Mouse (Mus musculus) embryonic facial prominence, embryonic 13.5 days (tissue): ENCODE results near the gene Cacna2d3. TPM values are rescaled to one million over a fixed set of nuclear protein-coding genes. Genes with fewer than 3 reads are reported as not detected.

Experiments used
- ATAC-seq: fragments of 200-750 bp; cut with Nextera tagmentation; 2 replicates; pipeline ENCODE4 v1.8.0; 2017; ENCODE audit warnings: low read depth; ENCODE audit not compliant: insufficient number of reproducible peaks, insufficient read depth, low FRiP score, low TSS enrichment
- H3K27ac ChIP-seq: fragments of 300-500 bp; sonication (generic); 2 replicates; pipeline ENCODE4 v1.5.1; 2015; ENCODE audit warnings: moderate library complexity, mild to moderate bottlenecking, inconsistent platforms
- H3K27me3 ChIP-seq: fragments of 300-500 bp; sonication (generic); 2 replicates; pipeline ENCODE4 v1.6.1; 2015; ENCODE audit warnings: mild to moderate bottlenecking, inconsistent platforms
- H3K36me3 ChIP-seq: fragments of 300-500 bp; sonication (generic); 2 replicates; pipeline ENCODE4 v1.6.1; 2015; ENCODE audit warnings: mild to moderate bottlenecking, inconsistent platforms
- H3K4me1 ChIP-seq: fragments of 300-500 bp; sonication (generic); 2 replicates; pipeline ENCODE4 v1.6.1; 2015; ENCODE audit warnings: inconsistent platforms
- H3K4me2 ChIP-seq: fragments of 300-500 bp; sonication (generic); 2 replicates; pipeline ENCODE4 v1.6.1; 2015; ENCODE audit warnings: moderate library complexity, mild to moderate bottlenecking, inconsistent platforms
- H3K4me3 ChIP-seq: fragments of 300-500 bp; sonication (generic); 2 replicates; pipeline ENCODE4 v1.5.1; 2015; ENCODE audit warnings: mild to moderate bottlenecking, inconsistent platforms
- H3K9ac ChIP-seq: fragments of 300-500 bp; sonication (generic); 2 replicates; pipeline ENCODE4 v1.6.1; 2015; ENCODE audit warnings: mild to moderate bottlenecking, inconsistent platforms
- H3K9me3 ChIP-seq: fragments of 300-500 bp; sonication (generic); 2 replicates; pipeline ENCODE4 v1.6.1; 2016; ENCODE audit warnings: inconsistent platforms
- WGBS: fragments of 180-500 bp; shearing (Covaris S2); methylation state at CpG from one replicate; pipeline ENCODE4 v1.1.7; 2015; ENCODE audit warnings: mixed read lengths; 5-methylcytosine and 5-hydroxymethylcytosine counted together
- polyA plus RNA-seq: library from polyadenylated mRNA; unstranded; fragments of >200 nt; fragmentation: Nextera tagmentation; extraction: Ambion mirVana; gene quantifications from 2 replicates; pipeline ENCODE4 v1.2.1, GENCODE M21; 2015

Cacna2d3 gene
- polyA plus RNA-seq, 1 experiment from 2014 or later, result 43.5 TPM

GRCm38 (mm10) chr14:28979230-28979629, 742.4 kb downstream of the Cacna2d3 start:
- Histone ChIP-seq H3K4me1 (peaks cover 8% of the 10 kb centered on the region; the same call in 1 of the 2 replicates), H3K4me3 (no peak overlapping the region), H3K9ac (no peak overlapping the region), H3K4me2 (no peak overlapping the region), H3K27ac (no peak overlapping the region), H3K36me3 (no peaks in the 10 kb centered on the region), H3K27me3 (no peaks in the 10 kb centered on the region), H3K9me3 (no peaks in the 10 kb centered on the region)
- WGBS, result 73% methylated on average over 2 of the region's 2 CpGs
- ATAC-seq, result no peak

GRCm38 (mm10) chr14:28972620-28973019, 749.0 kb downstream of the Cacna2d3 start:
- Histone ChIP-seq H3K27me3 (no peaks in the 10 kb centered on the region), H3K4me2 (no peak overlapping the region)

GRCm38 (mm10) chr14:28969247-28969646, 752.4 kb downstream of the Cacna2d3 start:
- no peak overlapping the region for H3K9ac ChIP-seq
- WGBS, result 68% methylated on average over 4 of the region's 4 CpGs
- H3K4me2 ChIP-seq, result no peak overlapping the region
- H3K9me3 ChIP-seq, result no peaks in the 10 kb centered on the region
- H3K27ac ChIP-seq, result no peak overlapping the region
- no peaks in the 10 kb centered on the region for H3K27me3 ChIP-seq
- H3K4me1 ChIP-seq, result peaks cover 23% of the 10 kb centered on the region
- 0 out of 2 replicates have a peak, but pooled peaks cover 4% of the 10 kb centered on the region for H3K36me3 ChIP-seq
- H3K4me3 ChIP-seq, result no peak overlapping the region
- no peak for ATAC-seq

More at GRCm38 (mm10) chr14:28972620-28973019, 749.0 kb downstream of the Cacna2d3 start:
- no peak for ATAC-seq
- WGBS, result 12% methylated on average over 5 of the region's 5 CpGs
- Histone ChIP-seq H3K9ac (no peak overlapping the region), H3K4me3 (no peak overlapping the region), H3K27ac (no peak overlapping the region), H3K36me3 (no peaks in the 10 kb centered on the region), H3K4me1 (peaks cover 23% of the 10 kb centered on the region), H3K9me3 (no peaks in the 10 kb centered on the region)

GRCm38 (mm10) chr14:28966881-28967280, 754.8 kb downstream of the Cacna2d3 start:
- Histone ChIP-seq H3K4me3 (no peak overlapping the region), H3K27me3 (no peaks in the 10 kb centered on the region), H3K27ac (no peak overlapping the region), H3K9me3 (no peaks in the 10 kb centered on the region), H3K36me3 (0 out of 2 replicates have a peak, but pooled peaks cover 4% of the 10 kb centered on the region), H3K4me1 (peaks cover 10% of the 10 kb centered on the region; the same call in 1 of the 2 replicates), H3K9ac (no peak overlapping the region), H3K4me2 (no peak overlapping the region)
- no peak for ATAC-seq

GRCm38 (mm10) chr14:28961379-28961778, 760.3 kb downstream of the Cacna2d3 start:
- Histone ChIP-seq H3K4me3 (no peak overlapping the region), H3K36me3 (no peaks in the 10 kb centered on the region), H3K9ac (no peak overlapping the region), H3K4me1 (peaks cover 19% of the 10 kb centered on the region), H3K27me3 (no peaks in the 10 kb centered on the region), H3K9me3 (no peaks in the 10 kb centered on the region), H3K4me2 (no peak overlapping the region), H3K27ac (peak overlapping the region; percentile 4; the same call in 1 of the 2 replicates)
- 71% methylated on average over 5 of the region's 5 CpGs for WGBS
- no peak for ATAC-seq

GRCm38 (mm10) chr14:28959042-28959441, 762.6 kb downstream of the Cacna2d3 start:
- no peaks in the 10 kb centered on the region for H3K36me3 ChIP-seq
- H3K4me1 ChIP-seq, result peaks cover 37% of the 10 kb centered on the region
- peak overlapping the region; percentile 35; the same call in 1 of the 2 replicates for H3K27ac ChIP-seq
- H3K9me3 ChIP-seq, result no peaks in the 10 kb centered on the region
- no peak overlapping the region for H3K4me2 ChIP-seq
- ATAC-seq, result no peak
- no peaks in the 10 kb centered on the region for H3K27me3 ChIP-seq
- no peak overlapping the region for H3K4me3 ChIP-seq
- H3K9ac ChIP-seq, result no peak overlapping the region
- 27% methylated on average over 3 of the region's 3 CpGs for WGBS

GRCm38 (mm10) chr14:28958131-28959015, 763.3 kb downstream of the Cacna2d3 start:
- Histone ChIP-seq H3K4me1 (peaks cover 43% of the 10 kb centered on the region), H3K4me2 (no peak overlapping the region), H3K9ac (no peak overlapping the region), H3K4me3 (no peak overlapping the region), H3K27me3 (no peaks in the 10 kb centered on the region), H3K36me3 (no peaks in the 10 kb centered on the region), H3K27ac (peak overlapping the region; percentile 35; the same call in 1 of the 2 replicates), H3K9me3 (no peaks in the 10 kb centered on the region)
- ATAC-seq, result no peak
- 25% methylated on average over 6 of the region's 6 CpGs for WGBS

GRCm38 (mm10) chr14:28955181-28955580, 766.5 kb downstream of the Cacna2d3 start:
- no peak overlapping the region for H3K9ac ChIP-seq
- H3K27ac ChIP-seq, result peak overlapping the region; percentile 80
- H3K36me3 ChIP-seq, result no peaks in the 10 kb centered on the region
- no peaks in the 10 kb centered on the region for H3K27me3 ChIP-seq
- H3K4me2 ChIP-seq, result no peak overlapping the region
- H3K9me3 ChIP-seq, result no peaks in the 10 kb centered on the region
- ATAC-seq, result no peak
- peaks cover 40% of the 10 kb centered on the region for H3K4me1 ChIP-seq
- no peak overlapping the region for H3K4me3 ChIP-seq
- WGBS, result 7% methylated on average over 3 of the region's 3 CpGs

GRCm38 (mm10) chr14:28954588-28954987, 767.1 kb downstream of the Cacna2d3 start:
- H3K27me3 ChIP-seq, result no peaks in the 10 kb centered on the region
- ATAC-seq, result no peak
- H3K36me3 ChIP-seq, result no peaks in the 10 kb centered on the region
- H3K4me1 ChIP-seq, result peaks cover 40% of the 10 kb centered on the region
- peak overlapping the region; percentile 80 for H3K27ac ChIP-seq
- H3K4me2 ChIP-seq, result no peak overlapping the region
- H3K9me3 ChIP-seq, result no peaks in the 10 kb centered on the region
- H3K9ac ChIP-seq, result no peak overlapping the region
- no peak overlapping the region for H3K4me3 ChIP-seq
- WGBS, result 17% methylated on average over 3 of the region's 3 CpGs

- Histone ChIP-seq H3K4me1 (peaks cover 38% of the 10 kb centered on the region), H3K4me2 (no peak overlapping the region), H3K9me3 (no peaks in the 10 kb centered on the region), H3K27me3 (no peaks in the 10 kb centered on the region), H3K9ac (no peak overlapping the region), H3K4me3 (no peak overlapping the region), H3K27ac (peak overlapping the region; percentile 8; the same call in 1 of the 2 replicates), H3K36me3 (no peaks in the 10 kb centered on the region)
- no peak for ATAC-seq
- 17% methylated on average over 6 of the region's 6 CpGs for WGBS
Observed at GRCm38 (mm10) chr14:28954086-28954485, 767.6 kb downstream of the Cacna2d3 start.

GRCm38 (mm10) chr14:28953409-28953808, 768.3 kb downstream of the Cacna2d3 start:
- Histone ChIP-seq H3K36me3 (no peaks in the 10 kb centered on the region), H3K4me1 (peaks cover 35% of the 10 kb centered on the region), H3K9me3 (no peaks in the 10 kb centered on the region), H3K9ac (no peak overlapping the region), H3K27me3 (no peaks in the 10 kb centered on the region), H3K4me2 (no peak overlapping the region), H3K4me3 (no peak overlapping the region), H3K27ac (peak overlapping the region; percentile 58; the same call in 1 of the 2 replicates)
- no peak for ATAC-seq
- WGBS, result 44% methylated on average over 5 of the region's 5 CpGs

- 79% methylated on average over 2 of the region's 2 CpGs for WGBS
- Histone ChIP-seq H3K4me2 (no peak overlapping the region), H3K4me3 (no peak overlapping the region), H3K36me3 (no peaks in the 10 kb centered on the region), H3K9me3 (no peaks in the 10 kb centered on the region), H3K9ac (no peak overlapping the region), H3K27me3 (no peaks in the 10 kb centered on the region), H3K4me1 (peaks cover 35% of the 10 kb centered on the region), H3K27ac (no peak overlapping the region)
- ATAC-seq, result no peak
Observed at GRCm38 (mm10) chr14:28950499-28950898, 771.2 kb downstream of the Cacna2d3 start.
